Mouse (Mus musculus) granulocyte monocyte progenitor cell, adult 5-6 weeks (primary cell): ENCODE data around the gene Gm20538. TPM values are rescaled to one million over a fixed set of nuclear protein-coding genes. Genes with fewer than 3 reads are reported as not detected.

ENCODE experiments used
- ATAC-seq: replicated peaks from 2 replicates; pipeline ENCODE4 v1.8.0; 2016; ENCODE audit warnings: mild to moderate bottlenecking, moderate TSS enrichment, inconsistent platforms; ENCODE audit not compliant: poor library complexity, severe bottlenecking
- total RNA-seq, 2 experiments: library from RNA; stranded (forward) in 1 of 2; stranded (reverse) in 1 of 2; fragments of 200-712, 200-1000 nt in 1 of 2; fragments of >200 nt in 1 of 2; fragmentation: Nextera tagmentation in 1 of 2; gene quantifications; 2 replicates each; pipeline ENCODE4 v1.2.3; 2014 to 2017

The Gm20538 gene
- total RNA-seq, 2 experiments from 2014 or later = not detected

GRCm38 (mm10) chr19:44537416-44537815 lies 15.2 kb downstream of the Gm20538 start:
- no peak for ATAC-seq

DNA sequence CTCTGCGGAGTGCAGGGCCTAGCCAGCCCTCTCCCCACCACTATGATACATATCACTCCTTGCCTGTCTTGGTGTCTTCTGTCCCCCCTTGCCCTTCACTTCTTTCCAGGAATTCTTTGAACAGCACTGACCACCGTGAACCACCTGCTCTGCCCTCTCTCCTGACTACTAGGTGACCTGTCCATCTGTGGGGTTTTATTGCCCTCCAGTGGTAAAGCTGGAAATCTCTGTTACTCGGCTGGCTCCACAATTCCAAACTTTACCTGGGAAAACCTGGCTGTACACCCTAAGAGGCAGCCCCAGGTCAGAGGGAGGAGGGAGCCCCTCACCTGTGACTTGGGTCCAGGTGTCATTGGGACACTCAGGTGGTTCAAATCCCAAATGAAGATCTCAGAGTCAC lies 17.3 kb downstream of the Gm20538 start:
- no peak for ATAC-seq

DNA sequence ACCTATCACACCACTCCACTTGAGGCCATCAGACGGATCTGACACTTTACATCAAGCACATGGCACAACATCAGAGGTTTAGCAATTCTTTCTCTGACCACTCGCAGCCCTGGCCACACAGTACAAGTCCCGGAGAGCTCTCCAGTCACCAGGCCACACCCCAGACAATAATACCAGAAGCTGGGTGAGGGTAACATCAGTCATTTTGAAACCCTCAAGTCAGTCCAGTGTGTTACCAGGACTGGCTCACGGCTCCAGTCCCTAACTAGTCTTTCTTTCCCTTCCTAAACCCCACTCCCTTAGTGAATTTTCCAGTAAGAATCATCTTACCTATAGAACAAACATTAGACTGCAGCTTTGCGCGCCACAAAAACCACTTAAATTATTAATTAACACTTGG lies 22.6 kb downstream of the Gm20538 start:
- no peak for ATAC-seq

DNA sequence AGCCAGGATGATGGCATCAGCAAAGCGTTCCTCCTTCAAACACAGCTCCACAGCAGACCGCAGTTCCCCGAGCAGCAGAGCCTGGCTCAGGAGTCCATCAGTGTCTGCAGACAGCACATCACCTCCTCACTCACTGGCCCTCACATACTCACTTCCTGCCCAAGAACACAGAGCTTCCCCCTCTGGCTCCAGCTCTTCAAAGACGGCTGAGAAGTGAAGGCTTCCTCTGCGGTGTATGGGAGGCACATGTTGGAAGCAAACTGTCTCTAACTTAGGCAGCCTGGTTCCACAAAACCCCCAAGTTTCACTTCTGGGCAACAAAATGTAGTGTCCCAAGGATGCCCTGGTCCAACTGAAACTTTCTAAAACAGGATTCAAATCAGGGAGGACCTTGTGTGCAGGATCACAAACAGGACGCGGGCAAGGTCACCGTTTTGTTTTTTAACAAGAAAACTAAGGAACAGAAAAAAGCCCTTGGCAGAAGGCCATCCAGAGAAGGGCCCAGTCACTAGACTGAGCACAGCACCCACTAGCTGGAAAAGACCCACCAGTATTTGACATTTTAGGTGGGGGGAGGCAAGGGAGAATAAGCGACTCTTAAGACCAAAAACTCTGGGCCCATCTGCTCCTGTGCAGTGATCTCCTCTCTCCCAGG lies 27.0 kb downstream of the Gm20538 start:
- ATAC-seq = peak; percentile 97

- no peak for ATAC-seq
These were observed 33.5 kb downstream of the Gm20538 start for GRCm38 (mm10) chr19:44519152-44519551.

GRCm38 (mm10) chr19:44517996-44518768 lies 34.4 kb downstream of the Gm20538 start:
- no peak for ATAC-seq

DNA sequence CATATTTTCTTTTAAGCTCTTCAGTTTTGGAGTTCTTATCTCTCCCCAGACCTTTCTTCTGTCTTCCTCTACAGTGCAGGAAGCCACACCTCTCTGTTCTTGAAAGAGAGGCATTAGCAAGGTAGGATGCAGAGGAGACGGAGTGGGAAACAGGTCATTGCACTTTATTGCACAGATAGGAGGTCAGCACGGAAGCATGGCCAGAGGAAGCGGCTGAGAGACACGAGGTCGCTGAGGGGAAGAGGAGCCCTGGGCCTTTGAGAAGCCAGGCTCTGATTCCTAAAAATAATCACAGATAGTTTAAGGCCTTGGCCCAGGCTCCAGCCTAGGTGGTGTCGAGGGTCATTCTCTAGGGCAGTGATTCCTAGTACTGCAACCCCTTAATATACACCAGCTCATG lies 36.9 kb downstream of the Gm20538 start:
- ATAC-seq = no peak

DNA sequence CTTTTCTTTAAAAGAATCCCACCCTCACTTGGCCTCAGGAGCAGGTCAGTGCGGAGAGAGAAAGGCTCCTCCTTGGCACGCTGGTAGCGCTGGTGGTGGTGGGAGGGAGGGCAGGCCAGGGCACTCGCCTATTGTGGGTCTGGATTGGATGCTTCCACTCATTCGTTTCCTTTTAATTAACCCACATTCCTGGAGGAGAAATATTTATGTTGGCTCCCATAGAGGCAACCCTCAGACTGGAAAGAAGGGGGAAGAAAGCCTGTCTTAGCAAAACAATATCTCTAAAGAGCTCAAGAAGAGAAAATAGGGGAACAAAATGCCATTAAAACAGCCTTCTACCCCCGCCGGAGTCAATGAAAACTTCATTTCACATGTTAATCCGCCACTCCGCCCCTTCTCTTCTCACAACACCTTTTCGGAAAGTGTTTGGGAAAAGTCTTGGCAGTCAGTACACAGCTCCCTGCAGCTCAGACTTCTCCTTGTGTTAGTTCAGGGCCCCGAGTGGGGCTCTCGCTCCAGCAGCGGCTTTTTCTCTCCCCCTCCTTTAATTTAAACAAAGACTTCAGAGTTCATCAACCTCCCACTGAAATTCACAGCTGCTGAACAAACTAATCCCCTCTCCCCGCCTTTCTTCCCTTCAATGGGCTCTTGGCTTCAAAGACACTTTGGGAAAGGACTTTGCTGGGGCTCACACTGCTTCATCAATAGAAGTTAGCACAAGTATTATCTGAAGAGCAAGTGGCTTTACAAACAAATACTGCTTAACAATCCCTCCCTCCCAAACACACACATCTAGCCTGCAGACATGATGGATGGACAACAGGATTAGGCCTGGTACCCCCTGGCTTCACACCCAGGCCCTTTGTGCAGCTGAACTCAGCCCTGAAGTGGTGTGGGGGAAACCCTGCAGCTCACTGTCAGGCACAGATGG lies 37.8 kb downstream of the Gm20538 start:
- no peak for ATAC-seq

- no peak for ATAC-seq
These were observed 38.6 kb downstream of the Gm20538 start for GRCm38 (mm10) chr19:44513921-44514482.

- no peak for ATAC-seq
These were observed 39.4 kb downstream of the Gm20538 start for GRCm38 (mm10) chr19:44513054-44513833.

- ATAC-seq = no peak
These were observed 40.0 kb downstream of the Gm20538 start for GRCm38 (mm10) chr19:44512601-44513000.

GRCm38 (mm10) chr19:44511451-44512231 lies 41.0 kb downstream of the Gm20538 start:
- 0 out of 2 replicates have a peak, but pooled peaks have one; percentile 36 for ATAC-seq

GRCm38 (mm10) chr19:44510534-44511175 lies 42.0 kb downstream of the Gm20538 start:
- ATAC-seq = 0 out of 2 replicates have a peak, but pooled peaks have one; percentile 9

GRCm38 (mm10) chr19:44502741-44503140 lies 49.9 kb downstream of the Gm20538 start:
- ATAC-seq = no peak

DNA sequence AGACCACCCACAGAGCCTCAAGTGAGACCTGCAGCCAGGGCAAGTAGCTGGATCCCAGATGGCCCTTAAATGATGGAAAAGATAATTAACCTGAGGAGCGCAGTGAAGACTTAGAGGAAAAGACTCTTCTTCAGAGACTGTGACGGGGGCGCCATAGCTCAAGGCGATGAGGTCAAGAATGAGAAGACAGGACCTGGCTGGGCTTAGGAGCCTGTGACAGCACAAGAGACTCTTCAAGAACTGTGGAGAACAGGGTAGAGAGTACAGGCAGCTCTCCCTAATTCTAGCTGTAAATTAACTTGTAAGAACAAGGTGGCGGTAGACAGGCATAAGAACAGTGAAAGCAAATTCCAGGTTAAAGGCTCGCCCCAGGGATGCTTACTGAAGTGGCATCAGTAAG lies 50.7 kb downstream of the Gm20538 start:
- no peak for ATAC-seq

- no peak for ATAC-seq
These were observed 52.4 kb downstream of the Gm20538 start for GRCm38 (mm10) chr19:44500240-44500639.

DNA sequence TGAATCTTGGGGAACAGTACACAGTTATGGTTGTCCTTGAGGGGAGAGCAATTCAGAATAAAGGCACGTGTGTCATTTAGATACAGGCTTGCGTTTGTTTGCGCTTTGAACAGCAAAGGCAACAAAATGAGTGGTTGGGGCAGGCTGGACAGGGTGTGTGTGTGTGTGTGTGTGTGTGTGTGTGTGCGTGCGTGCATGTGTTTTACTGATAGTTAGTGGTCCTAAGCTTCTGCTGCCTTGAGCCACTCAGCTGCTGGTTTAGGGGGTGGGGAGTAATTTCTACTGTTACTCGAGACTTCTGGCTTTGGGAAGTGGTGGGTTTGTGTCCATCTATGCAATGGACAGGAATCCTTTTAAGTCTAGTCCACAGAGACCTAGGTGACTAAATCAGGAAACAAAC lies 53.7 kb downstream of the Gm20538 start:
- ATAC-seq = no peak

DNA sequence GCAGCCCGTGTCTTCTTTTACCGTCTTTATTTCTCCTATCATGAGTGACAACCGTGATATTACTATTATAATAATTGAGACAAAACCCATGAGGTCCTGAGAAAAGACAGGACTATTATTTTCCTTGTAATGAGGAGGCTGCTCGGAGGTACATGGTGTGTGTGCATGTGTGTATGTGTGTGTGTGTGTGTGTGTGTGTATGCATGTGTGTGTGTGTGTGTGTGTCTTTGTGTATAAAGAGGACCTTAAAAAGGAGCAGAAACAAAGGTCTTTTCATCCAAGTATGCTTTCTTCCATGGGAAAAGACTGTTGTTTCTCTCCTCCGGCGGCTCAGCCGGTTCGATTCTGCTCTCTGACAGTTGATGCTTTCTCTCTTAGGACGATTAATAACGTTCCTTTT lies 55.7 kb downstream of the Gm20538 start:
- ATAC-seq = no peak
